Mouse (Mus musculus) left cerebral cortex, postnatal 36 days (tissue): ENCODE results near the gene Ppm1n. TPM values are rescaled to one million over a fixed set of nuclear protein-coding genes. Genes with fewer than 3 reads are reported as not detected.
A peak's percentile ranks its signal among the peaks of the same experiment; 100 is the strongest.

ENCODE experiments used
- DNase-seq, 2 experiments: peaks; one replicate each; pipeline ENCODE4 v3.0.0; 2021 to 2022; ENCODE audit warnings: low spot score in 2 of 2, mixed read lengths in 1 of 2
- intact Hi-C: fragments of 180-260 bp; cut with DNase I; formaldehyde crosslinking; loops from one replicate; pipeline ENCODE4 v1.15.1; 2025
- total RNA-seq, 2 experiments: library from RNA; stranded (reverse); gene quantifications; 2 replicates each; pipeline ENCODE4 v1.2.3; 2021

Ppm1n gene
- total RNA-seq, 2 experiments from 2014 or later: not detected

GRCm38 (mm10) chr7:19258336-19258735 lies 21.5 kb downstream of the Ppm1n start:
- intact Hi-C loops: no loop called here
- no peak for DNase-seq

DNA sequence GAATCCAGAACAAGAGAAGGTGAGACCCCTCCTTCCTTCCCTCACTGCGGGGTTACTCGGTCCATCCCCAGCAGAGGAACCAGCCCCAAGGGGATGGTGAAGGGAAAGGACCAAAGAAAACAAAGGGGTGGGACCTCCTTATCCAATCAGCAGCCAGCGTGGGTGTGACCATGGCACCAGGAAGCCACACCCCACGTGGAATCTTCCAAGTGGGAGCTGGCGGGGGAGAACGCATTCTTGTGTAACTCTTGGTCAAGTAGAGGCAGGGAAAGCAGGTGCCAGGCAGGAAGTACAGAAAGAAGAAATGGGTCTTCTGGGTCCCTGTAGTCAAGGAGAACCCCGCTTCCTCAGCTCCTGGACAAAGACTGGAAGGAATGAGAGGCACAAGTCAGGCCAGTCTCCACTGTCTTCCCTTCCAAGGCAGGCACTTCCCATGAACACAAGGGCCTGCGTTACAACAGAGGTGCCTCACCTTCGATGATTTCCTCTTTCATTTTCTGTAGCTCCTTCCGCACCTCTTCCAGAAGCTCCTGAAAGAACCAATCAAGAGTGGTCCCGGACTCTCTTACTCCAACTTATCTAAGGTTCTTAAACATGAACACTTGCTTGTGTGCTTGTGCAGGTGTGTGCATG lies 22.4 kb downstream of the Ppm1n start:
- DNase-seq: peak; percentile 34 to 52
- intact Hi-C loops: no loop called here

DNA sequence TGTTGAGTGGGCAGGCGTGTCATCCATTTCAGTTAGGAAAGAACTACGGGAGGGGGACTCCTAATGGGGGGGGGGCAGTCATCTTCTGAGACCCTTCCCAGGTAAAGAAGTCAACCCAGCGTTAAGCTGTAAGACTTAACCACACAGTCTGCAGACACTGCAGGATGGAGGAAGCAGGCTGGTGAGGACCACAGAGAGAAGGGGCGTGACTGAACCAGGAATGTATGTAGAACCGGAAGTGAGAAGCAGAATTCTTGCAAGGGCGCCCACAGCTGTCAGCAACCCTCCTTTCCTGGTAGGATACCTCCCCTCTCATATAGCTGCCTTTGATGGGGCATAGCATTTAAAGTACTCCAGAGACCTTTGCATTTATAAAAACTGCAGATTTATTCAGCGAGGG lies 23.3 kb downstream of the Ppm1n start:
- intact Hi-C loops: no loop called here

GRCm38 (mm10) chr7:19255395-19255794 lies 24.5 kb downstream of the Ppm1n start:
- intact Hi-C loops: no loop called here
- no peak for DNase-seq

More for the DNA sequence above, 23.3 kb downstream of the Ppm1n start:
- no peak for DNase-seq

GRCm38 (mm10) chr7:19253437-19253836 lies 26.4 kb downstream of the Ppm1n start:
- intact Hi-C loops: no loop called here
- DNase-seq: no peak

DNA sequence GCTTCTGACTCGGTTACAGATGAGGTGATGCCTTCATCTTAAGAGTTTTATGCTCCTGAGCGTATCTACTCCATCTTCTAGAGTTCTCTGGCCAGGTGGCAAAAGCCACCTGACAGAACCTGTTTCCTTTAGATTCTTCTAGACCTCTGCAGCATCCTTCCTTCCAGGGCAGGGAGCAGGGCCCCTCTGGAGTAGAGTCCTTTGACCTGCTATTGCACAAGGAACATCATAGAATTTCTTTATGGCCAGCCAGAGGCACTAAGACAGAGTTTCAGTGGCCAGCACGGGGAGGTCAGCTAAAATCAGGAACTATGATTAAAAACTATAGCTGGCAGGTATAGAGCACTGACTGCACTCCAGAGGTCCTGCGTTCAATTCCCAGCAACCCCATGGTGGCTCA lies 27.8 kb downstream of the Ppm1n start:
- DNase-seq: no peak
- intact Hi-C loops: no loop called here

- intact Hi-C loops: no loop called here
- no peak for DNase-seq
These were observed 32.4 kb downstream of the Ppm1n start for GRCm38 (mm10) chr7:19247511-19247910.

DNA sequence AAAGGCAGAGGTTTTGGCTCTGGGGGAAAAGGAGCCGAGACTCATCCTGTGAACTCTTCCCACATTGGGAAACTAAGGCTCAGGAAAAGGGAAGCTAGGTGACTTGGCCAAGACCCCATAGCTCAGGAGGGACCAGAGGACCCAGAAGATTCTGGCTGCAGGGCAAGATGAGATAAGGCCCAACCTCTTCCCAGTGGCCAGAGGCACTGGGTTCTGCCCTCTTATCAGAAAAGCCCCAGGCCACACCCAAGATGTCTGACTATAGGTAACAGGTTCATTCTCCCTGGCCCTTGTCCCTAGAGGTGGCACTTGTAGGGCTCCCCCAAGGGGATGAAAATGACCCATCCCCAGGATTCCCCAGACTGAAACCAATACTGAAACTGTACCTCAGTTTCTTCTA lies 33.0 kb downstream of the Ppm1n start:
- no peak for DNase-seq
- intact Hi-C loops: no loop called here

- intact Hi-C loops: no loop called here
- DNase-seq: no peak
These were observed 34.8 kb downstream of the Ppm1n start for GRCm38 (mm10) chr7:19245083-19245482.

- peak; percentile 32 to 42 for DNase-seq
- intact Hi-C loops: no loop called here
These were observed 36.0 kb downstream of the Ppm1n start for GRCm38 (mm10) chr7:19243858-19244257.

DNA sequence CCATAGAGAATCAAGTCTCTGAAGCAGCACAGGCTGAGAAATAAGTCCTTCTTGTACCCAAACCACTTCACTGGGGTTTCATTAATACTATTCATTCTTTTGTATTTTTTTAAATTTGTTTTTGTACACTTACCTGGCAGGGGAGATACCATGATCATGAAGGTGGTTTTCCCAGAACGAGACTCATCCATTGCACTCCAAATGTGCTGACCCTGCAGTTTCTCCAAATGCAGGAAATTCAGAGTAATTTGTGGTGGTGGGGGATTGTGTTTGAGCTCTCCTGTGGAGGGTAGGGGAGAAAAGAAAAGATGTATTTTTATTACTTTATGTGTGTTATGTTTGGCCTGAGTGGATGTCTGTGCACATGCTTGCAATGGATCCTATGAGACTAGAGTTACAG lies 37.9 kb downstream of the Ppm1n start:
- no peak for DNase-seq
- intact Hi-C loops: no loop called here

GRCm38 (mm10) chr7:19240905-19241463 lies 38.9 kb downstream of the Ppm1n start:
- intact Hi-C loops: no loop called here
- peak in 1 of 2 experiments; percentile 21 for DNase-seq

- no peak for DNase-seq
- intact Hi-C loops: loop anchor here (1.0 to 5.0 kb wide), 3 partner anchors 33 to 102 kb away; partner anchors contain the start of gene Ercc1
These were observed 39.9 kb downstream of the Ppm1n start for GRCm38 (mm10) chr7:19239986-19240385.

DNA sequence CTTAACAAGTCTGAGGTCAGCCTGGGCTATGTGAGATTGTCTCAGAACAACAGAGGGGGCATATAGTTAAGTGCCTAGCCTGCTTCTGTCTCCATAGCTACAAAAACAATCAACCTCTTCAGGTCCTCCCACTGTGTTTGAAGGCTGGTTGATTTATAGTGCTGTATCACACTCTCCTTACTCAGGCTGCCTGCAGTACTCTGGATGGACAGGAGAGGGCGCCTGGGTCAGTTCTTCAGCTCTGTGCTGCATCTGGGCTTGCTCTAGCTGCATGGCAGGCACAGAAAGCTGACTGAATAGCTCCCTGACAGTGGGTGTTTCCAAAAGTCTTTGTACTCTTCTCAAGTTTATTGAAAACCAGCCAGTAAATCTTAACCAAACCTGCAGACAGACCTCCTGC lies 40.4 kb downstream of the Ppm1n start:
- intact Hi-C loops: loop anchor here (1.0 to 5.0 kb wide), 3 partner anchors 33 to 103 kb away; partner anchors contain the start of gene Ercc1
- DNase-seq: peak; percentile 87 to 90

DNA sequence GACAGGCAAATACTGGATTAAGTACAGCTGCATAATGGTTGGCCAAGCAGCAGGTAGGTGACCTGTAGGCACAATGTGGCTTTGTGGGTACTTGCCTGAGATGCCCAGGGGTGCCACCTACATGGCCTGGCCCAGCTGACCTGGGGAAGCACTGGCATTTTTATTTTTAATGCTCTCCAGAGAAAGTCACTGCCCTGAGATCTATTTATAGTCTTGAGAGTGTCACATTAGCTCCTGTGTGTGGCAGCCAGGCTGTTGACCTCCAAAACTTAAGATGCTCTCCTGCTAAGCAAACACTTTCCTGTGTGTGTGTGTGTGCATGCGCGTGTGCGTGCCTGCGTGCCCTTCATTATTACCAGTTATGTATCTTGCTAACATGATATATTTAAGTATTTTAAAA lies 41.5 kb downstream of the Ppm1n start:
- intact Hi-C loops: loop anchor here (2.0 to 5.0 kb wide), 2 partner anchors 34 to 104 kb away; partner anchors contain the start of gene Ercc1
- DNase-seq: no peak

DNA sequence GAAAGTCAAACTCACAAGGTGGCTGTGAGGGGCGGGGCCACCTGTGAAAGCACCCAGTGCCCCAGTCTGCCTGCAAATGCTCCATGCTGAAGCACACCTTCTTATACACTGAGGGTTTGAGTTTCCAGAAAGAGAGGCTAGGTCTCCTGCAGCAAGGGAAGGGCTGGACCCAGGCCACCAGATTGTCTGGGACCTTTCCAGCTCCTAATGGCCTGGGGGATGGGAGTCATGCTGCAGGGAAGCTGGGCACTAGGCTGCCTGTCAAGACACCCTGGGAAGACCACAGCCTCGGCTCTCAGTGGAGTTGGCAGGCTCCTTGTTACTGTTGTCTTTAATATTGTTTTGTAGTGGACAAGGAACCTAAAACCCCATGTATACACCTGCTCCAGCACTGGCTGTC lies 43.5 kb downstream of the Ppm1n start:
- DNase-seq: no peak
- intact Hi-C loops: loop anchor here (5.0 kb wide), 1 partner anchor 106 kb away; the partner anchor contains the start of gene Ercc1

DNA sequence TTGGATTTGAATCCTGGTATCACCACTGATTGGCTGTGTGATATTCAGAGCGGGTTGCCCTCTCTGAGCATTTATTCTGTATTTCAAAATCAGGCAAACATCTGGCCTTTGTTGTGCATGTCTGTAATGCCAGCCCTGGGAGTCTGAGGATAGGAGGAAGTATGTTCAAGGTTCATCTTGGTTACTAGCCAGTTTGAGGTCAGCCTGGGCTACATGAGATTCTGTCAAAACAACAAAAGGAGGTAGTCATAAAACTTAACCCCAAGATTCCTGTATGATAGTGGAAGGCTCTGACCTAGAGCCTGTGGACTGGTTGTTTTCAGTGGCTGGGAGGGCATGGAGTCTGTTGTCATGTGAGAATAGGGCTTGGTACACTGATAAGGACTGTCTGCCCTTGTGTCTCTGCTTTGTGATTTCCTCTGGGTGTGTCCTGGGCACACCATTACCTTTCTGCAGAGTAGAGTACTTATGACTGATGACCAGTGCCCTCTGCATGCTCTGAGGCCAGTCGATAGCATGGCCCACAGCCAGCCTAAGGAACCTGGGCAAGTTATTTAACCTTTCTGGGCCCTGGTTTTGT lies 44.7 kb downstream of the Ppm1n start:
- intact Hi-C loops: loop anchor here (5.0 kb wide), 1 partner anchor 107 kb away; the partner anchor contains the start of gene Ercc1
- DNase-seq: no peak

- no peak for DNase-seq
- intact Hi-C loops: loop anchor here (5.0 kb wide), 1 partner anchor 108 kb away; the partner anchor contains the start of gene Ercc1
These were observed 45.2 kb downstream of the Ppm1n start for GRCm38 (mm10) chr7:19234652-19235051.

DNA sequence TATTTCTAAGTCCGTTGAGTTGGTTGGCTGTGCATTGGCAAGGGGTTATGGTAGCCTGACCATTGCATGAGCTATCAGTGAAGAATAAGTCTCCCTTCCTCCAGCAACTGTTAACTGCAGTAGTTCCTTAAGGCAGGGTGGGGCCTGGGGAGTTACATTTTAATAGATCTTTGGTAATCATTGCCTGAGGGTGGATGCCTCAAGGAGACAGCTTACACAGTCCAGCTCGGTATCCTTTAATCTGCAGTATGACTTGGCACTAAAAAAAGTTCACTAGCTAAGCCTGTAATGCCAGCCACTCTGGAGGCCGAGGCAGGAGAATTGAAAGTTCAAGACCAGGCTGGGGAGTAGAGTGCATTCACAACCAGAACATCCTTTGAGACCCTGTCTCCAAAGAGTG lies 48.0 kb downstream of the Ppm1n start:
- no peak for DNase-seq
- intact Hi-C loops: no loop called here

GRCm38 (mm10) chr7:19230899-19231298 lies 49.0 kb downstream of the Ppm1n start:
- intact Hi-C loops: no loop called here

DNA sequence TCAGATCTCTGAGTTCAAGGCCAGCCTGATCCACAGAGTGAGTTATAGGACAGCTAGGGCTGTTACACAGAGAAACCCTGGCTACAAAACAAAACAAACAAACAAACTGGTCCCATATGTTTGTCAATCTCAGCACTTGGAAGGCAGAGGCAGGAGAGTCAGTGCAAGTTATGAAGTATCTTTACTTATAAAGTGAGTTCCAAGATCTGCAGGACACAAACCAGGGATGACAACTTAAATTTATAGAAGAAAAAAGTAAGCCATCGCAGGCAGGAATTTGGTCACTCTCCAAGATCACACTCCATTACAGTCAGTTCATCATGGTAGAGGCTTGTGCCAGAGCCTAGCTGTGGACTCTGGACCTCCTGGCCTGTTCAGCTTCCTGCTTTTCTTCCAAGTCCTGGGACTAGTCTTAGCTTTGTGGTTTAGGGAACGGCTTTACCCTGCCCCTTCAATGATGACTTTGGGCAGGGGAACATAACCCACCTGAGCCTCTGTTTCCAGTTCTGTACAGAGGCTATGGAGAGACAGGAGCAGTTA lies 49.8 kb downstream of the Ppm1n start:
- DNase-seq: no peak
- intact Hi-C loops: no loop called here

More at GRCm38 (mm10) chr7:19230899-19231298, 49.0 kb downstream of the Ppm1n start:
- no peak for DNase-seq
